Mouse (Mus musculus) CH12.LX (cell line): ENCODE results near the gene Acyp1. TPM values are rescaled to one million over a fixed set of nuclear protein-coding genes. Genes with fewer than 3 reads are reported as not detected.

Experiments used
- DNase-seq: peaks from one replicate; pipeline ENCODE4 v3.0.0-alpha.2; 2013; ENCODE audit errors: extremely low read depth
- H3K27ac ChIP-seq: 2 replicates; pipeline ENCODE4 v1.5.1; 2012; ENCODE audit warnings: low read depth, mild to moderate bottlenecking, control low read depth, moderate library complexity; ENCODE audit not compliant: insufficient read depth
- H3K27me3 ChIP-seq: replicated peaks from 2 replicates; pipeline ENCODE3; 2012; ENCODE audit warnings: inconsistent platforms
- H3K36me3 ChIP-seq, 2 experiments: replicated peaks in 1 of 2; 2 replicates each; pipeline versions ENCODE3 to v1.6.1; 2012; ENCODE audit warnings: inconsistent platforms in 1 of 2, low read length in 1 of 2, mild to moderate bottlenecking in 1 of 2, mixed read lengths in 1 of 2, moderate library complexity in 1 of 2; ENCODE audit not compliant: control insufficient read depth in 1 of 2, insufficient read depth in 1 of 2
- H3K4me1 ChIP-seq, 2 experiments: 2 replicates each; pipeline ENCODE4 v1.6.1; 2012; ENCODE audit warnings: inconsistent platforms in 1 of 2, moderate library complexity in 1 of 2; ENCODE audit not compliant: insufficient read depth in 2 of 2, control insufficient read depth in 1 of 2
- H3K4me2 ChIP-seq: 2 replicates; pipeline ENCODE4 v1.6.1; 2012; ENCODE audit warnings: low read depth, mild to moderate bottlenecking, control low read depth; ENCODE audit not compliant: poor library complexity, insufficient read depth, severe bottlenecking
- H3K4me3 ChIP-seq, 3 experiments: fragments of 150-350 bp in 1 of 3; sonication (generic) in 1 of 3; replicated peaks in 1 of 3; 2 replicates each; pipeline versions ENCODE3 to v1.5.1; 2011 to 2012; ENCODE audit warnings: low read depth in 2 of 3, low read length in 2 of 3, mild to moderate bottlenecking in 2 of 3, moderate library complexity in 2 of 3, control low read depth in 1 of 3, improper control_type of control experiment in 1 of 3, inconsistent platforms in 1 of 3, mixed read lengths in 1 of 3; ENCODE audit not compliant: poor library complexity in 1 of 3
- H3K79me2 ChIP-seq: replicated peaks from 2 replicates; pipeline ENCODE4 v1.6.1; 2012; ENCODE audit warnings: mild to moderate bottlenecking, moderate library complexity; ENCODE audit not compliant: control insufficient read depth, poor library complexity, insufficient read depth, severe bottlenecking; ENCODE audit errors: extremely low read depth
- H3K9ac ChIP-seq: 2 replicates; pipeline ENCODE4 v1.6.1; 2012; ENCODE audit warnings: low read depth, mild to moderate bottlenecking, control low read depth, moderate library complexity; ENCODE audit not compliant: insufficient read depth
- H3K9me3 ChIP-seq: replicated peaks from 2 replicates; pipeline ENCODE3; 2012; ENCODE audit warnings: low read length, inconsistent platforms, mixed read lengths
- BHLHE40 ChIP-seq: IDR thresholded peaks from 2 replicates; pipeline ENCODE4 v1.6.1; 2011; ENCODE audit warnings: mild to moderate bottlenecking, low read depth, low read length, improper control_type of control experiment
- CHD1 ChIP-seq: IDR thresholded peaks from 2 replicates; pipeline ENCODE4 v1.6.1; 2012; ENCODE audit warnings: low read depth, low read length, improper control_type of control experiment, inconsistent platforms
- CTCF ChIP-seq, 2 experiments: IDR thresholded peaks in 1 of 2; conservative IDR thresholded peaks in 1 of 2; 2 replicates each; pipeline ENCODE4 v1.5.1; 2011 to 2012; ENCODE audit warnings: low read depth in 2 of 2, low read length in 2 of 2, improper control_type of control experiment in 1 of 2, inconsistent platforms in 1 of 2, mild to moderate bottlenecking in 1 of 2, moderate library complexity in 1 of 2
- EP300 ChIP-seq: IDR thresholded peaks from 2 replicates; pipeline ENCODE4 v1.6.1; 2011; ENCODE audit warnings: low read length, improper control_type of control experiment
- IRF4 ChIP-seq: IDR thresholded peaks from 2 replicates; pipeline ENCODE4 v1.6.1; 2014; ENCODE audit warnings: low read depth, mild to moderate bottlenecking, inconsistent platforms, low read length, improper control_type of control experiment
- JUN ChIP-seq: IDR thresholded peaks from 2 replicates; pipeline ENCODE4 v1.6.1; 2011; ENCODE audit warnings: low read depth, mild to moderate bottlenecking, low read length, improper control_type of control experiment, moderate library complexity; ENCODE audit not compliant: insufficient read depth
- JUND ChIP-seq: conservative IDR thresholded peaks from 2 replicates; pipeline ENCODE4 v1.6.1; 2011; ENCODE audit warnings: low read depth, low read length, improper control_type of control experiment
- KAT2A ChIP-seq: IDR thresholded peaks from 2 replicates; pipeline ENCODE4 v1.6.1; 2012; ENCODE audit warnings: low read length, improper control_type of control experiment, inconsistent platforms; ENCODE audit not compliant: insufficient replicate concordance
- MAZ ChIP-seq: IDR thresholded peaks from 2 replicates; pipeline ENCODE4 v1.6.1; 2012; ENCODE audit warnings: low read depth, mild to moderate bottlenecking, inconsistent platforms, low read length, improper control_type of control experiment, moderate library complexity
- MEF2A ChIP-seq: IDR thresholded peaks from 2 replicates; pipeline ENCODE4 v1.6.1; 2014; ENCODE audit warnings: low read depth, mild to moderate bottlenecking, inconsistent platforms, low read length, improper control_type of control experiment, borderline replicate concordance
- NELFE ChIP-seq: IDR thresholded peaks from 2 replicates; pipeline ENCODE4 v1.6.1; 2011; ENCODE audit warnings: low read depth, low read length, improper control_type of control experiment
- NRF1 ChIP-seq: IDR thresholded peaks from 2 replicates; pipeline ENCODE4 v1.6.1; 2014; ENCODE audit warnings: low read depth, mild to moderate bottlenecking, inconsistent platforms, low read length, improper control_type of control experiment, moderate library complexity
- PAX5 ChIP-seq: IDR thresholded peaks from 2 replicates; pipeline ENCODE4 v1.6.1; 2012; ENCODE audit warnings: low read length, inconsistent platforms, mixed read lengths
- RAD21 ChIP-seq: IDR thresholded peaks from 2 replicates; pipeline ENCODE4 v1.6.1; 2011; ENCODE audit warnings: low read depth, mild to moderate bottlenecking, low read length, improper control_type of control experiment, moderate library complexity
- SMC3 ChIP-seq: IDR thresholded peaks from 2 replicates; pipeline ENCODE4 v1.6.1; 2011; ENCODE audit warnings: low read depth, low read length, improper control_type of control experiment
- TBP ChIP-seq: conservative IDR thresholded peaks from 2 replicates; pipeline ENCODE4 v1.6.1; 2011; ENCODE audit warnings: low read depth, low read length, improper control_type of control experiment
- UBTF ChIP-seq: IDR thresholded peaks from 2 replicates; pipeline ENCODE4 v1.6.1; 2012; ENCODE audit warnings: low read depth, mild to moderate bottlenecking, inconsistent platforms, low read length, improper control_type of control experiment, moderate library complexity
- USF2 ChIP-seq: conservative IDR thresholded peaks from 2 replicates; pipeline ENCODE4 v1.6.1; 2011; ENCODE audit warnings: low read depth, low read length, improper control_type of control experiment
- ZC3H11A ChIP-seq: IDR thresholded peaks from 2 replicates; pipeline ENCODE4 v1.6.1; 2012; ENCODE audit warnings: low read depth, mild to moderate bottlenecking, inconsistent platforms, low read length, improper control_type of control experiment
- ZKSCAN1 ChIP-seq: IDR thresholded peaks from 2 replicates; pipeline ENCODE4 v1.6.1; 2012; ENCODE audit warnings: low read depth, inconsistent platforms, low read length, improper control_type of control experiment, borderline replicate concordance
- ZMIZ1 ChIP-seq: IDR thresholded peaks from 2 replicates; pipeline ENCODE4 v1.6.1; 2012; ENCODE audit warnings: low read depth, mild to moderate bottlenecking, inconsistent platforms, low read length, improper control_type of control experiment
- ZNF384 ChIP-seq: IDR thresholded peaks from 2 replicates; pipeline ENCODE4 v1.6.1; 2012; ENCODE audit warnings: low read depth, low read length, improper control_type of control experiment, inconsistent platforms
- dilution Hi-C: fragments of 300-500 bp; cut with MboI; formaldehyde crosslinking; loops from 2 replicates; pipeline ENCODE4 v1.14.3; 2020; ENCODE audit warnings: low sequenced_read_pairs; ENCODE audit not compliant: extremely low pct_unique_long_range_greater_than_20kb, extremely low pct_ligation_motif_present
- in situ Hi-C: fragments of 300-500 bp; cut with MboI; formaldehyde crosslinking; loops from 3 replicates; pipeline ENCODE4 v1.14.3; 2019; ENCODE audit warnings: low sequenced_read_pairs, low pct_ligation_motif_present, low pct_unique_long_range_greater_than_20kb, mixed read lengths
- polyA plus RNA-seq: library from polyadenylated mRNA; unstranded; fragments of >175 nt; gene quantifications from 2 replicates; pipeline ENCODE4 v1.2.1, GENCODE M21; 2012; ENCODE audit warnings: low read depth; ENCODE audit not compliant: insufficient read length
- total RNA-seq, 2 experiments: library from RNA; depleted of rRNA; stranded (reverse); fragments of 300-350 nt in 1 of 2; fragments of >200 nt in 1 of 2; gene quantifications; 2 replicates each; pipeline ENCODE4 v1.2.3; 2012 to 2014

Gene Acyp1
- total and polyA plus RNA-seq, 3 experiments, result 15.3 to 37.2 (median 27.5) TPM

- no peak for DNase-seq
- no peak for TF ChIP-seq MAZ
- TF ChIP-seq IRF4, result no peak
- TF ChIP-seq NRF1, result no peak
- TF ChIP-seq TBP, result no peak
- Histone ChIP-seq H3K27me3 (no peaks in the 10 kb centered on the region), H3K9me3 (peaks cover 7% of the 10 kb centered on the region), H3K79me2 (no peaks in the 10 kb centered on the region), H3K27ac (no peak overlapping the region), H3K9ac (no peak overlapping the region), H3K4me3 (no peak overlapping the region), H3K36me3 (peaks cover 22 to 34% of the 10 kb centered on the region in 2 experiments), H3K4me1 (peaks cover under 1 to 7% of the 10 kb centered on the region in 2 experiments; a peak in 3 of 4 replicates), H3K4me2 (no peak overlapping the region)
- dilution Hi-C loops (no loop called here), in situ Hi-C loops (loop anchor here (10.0 kb wide), 1 partner anchor 132 kb away; no protein-coding TSS in a partner anchor)
Observed at GRCm38 (mm10) chr12:85296915-85297314, 8.7 kb upstream of the Acyp1 start.

- H3K4me1 ChIP-seq, result peaks cover 2 to 8% of the 10 kb centered on the region in 2 experiments; a peak in 3 of 4 replicates
- H3K4me2 ChIP-seq, result no peak overlapping the region
- H3K79me2 ChIP-seq, result no peaks in the 10 kb centered on the region
- H3K9me3 ChIP-seq, result peaks cover 7% of the 10 kb centered on the region
- no peak overlapping the region for H3K9ac ChIP-seq
- in situ Hi-C loops, result loop anchor here (10.0 kb wide), 1 partner anchor 131 kb away; no protein-coding TSS in a partner anchor
- H3K27me3 ChIP-seq, result peaks cover 4% of the 10 kb centered on the region
- DNase-seq, result no peak
- TF ChIP-seq JUND (no peak), UBTF (no peak), NELFE (no peak), CHD1 (no peak), USF2 (no peak), RAD21 (no peak), PAX5 (no peak), ZMIZ1 (no peak), EP300 (no peak), ZKSCAN1 (no peak), KAT2A (no peak), ZNF384 (no peak), SMC3 (no peak), BHLHE40 (no peak), ZC3H11A (no peak), CTCF (conservative IDR thresholded peaks at IDR 0.05 in 1 of 2, IDR thresholded peaks at IDR 0.05 in 1 of 2; ENCODE audit: low read depth in 2 of 2, low read length in 2 of 2) (no peak), MEF2A (no peak), JUN (no peak)
- no peak overlapping the region for H3K4me3 ChIP-seq
- H3K36me3 ChIP-seq, result peaks cover 8 to 20% of the 10 kb centered on the region in 2 experiments
- no peak overlapping the region for H3K27ac ChIP-seq
- dilution Hi-C loops, result no loop called here
Observed at GRCm38 (mm10) chr12:85295506-85295905, 7.3 kb upstream of the Acyp1 start.
